Mouse (Mus musculus) heart, postnatal 36 days (tissue): ENCODE measurements around the gene Atf7. TPM values are rescaled to one million over a fixed set of nuclear protein-coding genes. Genes with fewer than 3 reads are reported as not detected.
"Not testable (repeated sequence)": the region's sequence is repeated elsewhere in the genome, so short reads cannot be mapped to it uniquely, and the experiment has no call there.

Experiments used
- DNase-seq, 2 experiments: peaks; one replicate each; pipeline ENCODE4 v3.0.0; 2021 to 2022
- intact Hi-C: fragments of 180-260 bp; cut with DNase I; formaldehyde crosslinking; loops from one replicate; pipeline ENCODE4 v1.15.1; 2025
- total RNA-seq, 2 experiments: library from RNA; stranded (reverse); gene quantifications; 2 replicates each; pipeline ENCODE4 v1.2.3; 2021

Gene Atf7
- total RNA-seq, result 10 to 100 TPM; 52.3 to 56.5 TPM

- peak; percentile 99 to 100 for DNase-seq
- intact Hi-C loops, result loop anchor here (2.0 to 5.0 kb wide), 3 partner anchors 33 to 97 kb away; partner anchors contain the start of gene Calcoco1
These were observed at the start of gene Atf7, which contains the start of gene Gm28047 for GRCm38 (mm10) chr15:102624970-102625686. Gene Atf7 (minus strand): TSS chr15:102625464. Gene Gm28047 (minus strand): TSS chr15:102625067.

GRCm38 (mm10) chr15:102673548-102673947 lies 48.3 kb upstream of the Atf7 start:
- intact Hi-C loops, result loop anchor here (5.0 kb wide), 1 partner anchor 201 kb away; the partner anchor contains the start of gene Pcbp2
- peak; percentile 50 to 67 for DNase-seq

GRCm38 (mm10) chr15:102672215-102673071 lies 47.2 kb upstream of the Atf7 start, which contains the start of gene Atp5g2:
Gene Atp5g2 (minus strand): TSS chr15:102672352.
- intact Hi-C loops, result loop anchor here (5.0 kb wide), 1 partner anchor 200 kb away; the partner anchor contains the start of gene Pcbp2
- DNase-seq, result peak; percentile 47 to 69

- intact Hi-C loops, result loop anchor here (1.0 to 5.0 kb wide), 3 partner anchors 47 to 199 kb away; partner anchors contain the start of genes Atf7, Gm28047 and Pcbp2
- DNase-seq, result peak; percentile 85 to 88
These were observed 46.5 kb upstream of the Atf7 start for GRCm38 (mm10) chr15:102671721-102672214.

- intact Hi-C loops, result loop anchor here (1.0 to 5.0 kb wide), 3 partner anchors 46 to 199 kb away; partner anchors contain the start of genes Atf7, Gm28047 and Pcbp2
- peak; percentile 94 to 97 for DNase-seq
These were observed 45.7 kb upstream of the Atf7 start for GRCm38 (mm10) chr15:102670767-102671575.

- intact Hi-C loops, result loop anchor here (2.0 to 5.0 kb wide), 2 partner anchors 45 to 198 kb away; partner anchors contain the start of genes Atf7, Gm28047 and Pcbp2
- DNase-seq, result peak in 1 of 2 experiments; percentile 18
These were observed 45.0 kb upstream of the Atf7 start for GRCm38 (mm10) chr15:102670281-102670680.

GRCm38 (mm10) chr15:102669571-102669970 lies 44.3 kb upstream of the Atf7 start:
- intact Hi-C loops, result loop anchor here (5.0 kb wide), 1 partner anchor 112 kb away; no protein-coding TSS in a partner anchor
- DNase-seq, result no peak

GRCm38 (mm10) chr15:102665494-102665893 lies 40.2 kb upstream of the Atf7 start:
- peak; percentile 57 to 63 for DNase-seq
- intact Hi-C loops, result loop anchor here (5.0 kb wide), 1 partner anchor 108 kb away; no protein-coding TSS in a partner anchor

- DNase-seq, result no peak
- intact Hi-C loops, result no loop called here
These were observed 38.6 kb upstream of the Atf7 start for GRCm38 (mm10) chr15:102663825-102664224.

GRCm38 (mm10) chr15:102662601-102663000 lies 37.3 kb upstream of the Atf7 start:
- intact Hi-C loops, DNase-seq: not testable (repeated sequence)

GRCm38 (mm10) chr15:102657926-102658381 lies 32.7 kb upstream of the Atf7 start:
- intact Hi-C loops, result no loop called here
- no peak for DNase-seq

GRCm38 (mm10) chr15:102656658-102657057 lies 31.4 kb upstream of the Atf7 start:
- DNase-seq, result peak; percentile 38 to 39
- intact Hi-C loops, result no loop called here

- DNase-seq, intact Hi-C loops: not testable (repeated sequence)
These were observed 26.8 kb upstream of the Atf7 start for GRCm38 (mm10) chr15:102651928-102652660.

GRCm38 (mm10) chr15:102651107-102651506 lies 25.8 kb upstream of the Atf7 start:
- intact Hi-C loops, result no loop called here
- DNase-seq, result no peak

- intact Hi-C loops, result no loop called here
These were observed 10.6 kb upstream of the Atf7 start for GRCm38 (mm10) chr15:102635817-102636216.

GRCm38 (mm10) chr15:102634684-102635083 lies 9.4 kb upstream of the Atf7 start:
- no peak for DNase-seq
- intact Hi-C loops, result no loop called here

More at GRCm38 (mm10) chr15:102635817-102636216, 10.6 kb upstream of the Atf7 start:
- DNase-seq, result no peak

- DNase-seq, result no peak
- intact Hi-C loops, result loop anchor here (2.0 to 5.0 kb wide), 3 partner anchors 33 to 97 kb away; partner anchors contain the start of gene Calcoco1
These were observed 407 bp upstream of the Atf7 start for GRCm38 (mm10) chr15:102625687-102626055.

- DNase-seq, result peak; percentile 18 to 25
- intact Hi-C loops, result loop anchor here (2.0 kb wide), 1 partner anchor 46 kb away; no protein-coding TSS in a partner anchor
These were observed 834 bp downstream of the Atf7 start for GRCm38 (mm10) chr15:102624291-102624969.
